Mouse (Mus musculus): ENCODE results near the gene Cyp3a16.
"Not testable (repeated sequence)": the region's sequence is repeated elsewhere in the genome, so short reads cannot be mapped to it uniquely, and the experiment has no call there.

Cyp3a16 gene

GRCm38 (mm10) chr5:145469623-145470022, at the start of gene Cyp3a16:
Gene Cyp3a16 (minus strand): TSS chr5:145469723.
- DNase-seq (ENCODE audit: low spot score) = not testable (repeated sequence)

- no peak for DNase-seq (ENCODE audit: low spot score)
Observed at GRCm38 (mm10) chr5:145490300-145490699, 20.8 kb upstream of the Cyp3a16 start.

DNA sequence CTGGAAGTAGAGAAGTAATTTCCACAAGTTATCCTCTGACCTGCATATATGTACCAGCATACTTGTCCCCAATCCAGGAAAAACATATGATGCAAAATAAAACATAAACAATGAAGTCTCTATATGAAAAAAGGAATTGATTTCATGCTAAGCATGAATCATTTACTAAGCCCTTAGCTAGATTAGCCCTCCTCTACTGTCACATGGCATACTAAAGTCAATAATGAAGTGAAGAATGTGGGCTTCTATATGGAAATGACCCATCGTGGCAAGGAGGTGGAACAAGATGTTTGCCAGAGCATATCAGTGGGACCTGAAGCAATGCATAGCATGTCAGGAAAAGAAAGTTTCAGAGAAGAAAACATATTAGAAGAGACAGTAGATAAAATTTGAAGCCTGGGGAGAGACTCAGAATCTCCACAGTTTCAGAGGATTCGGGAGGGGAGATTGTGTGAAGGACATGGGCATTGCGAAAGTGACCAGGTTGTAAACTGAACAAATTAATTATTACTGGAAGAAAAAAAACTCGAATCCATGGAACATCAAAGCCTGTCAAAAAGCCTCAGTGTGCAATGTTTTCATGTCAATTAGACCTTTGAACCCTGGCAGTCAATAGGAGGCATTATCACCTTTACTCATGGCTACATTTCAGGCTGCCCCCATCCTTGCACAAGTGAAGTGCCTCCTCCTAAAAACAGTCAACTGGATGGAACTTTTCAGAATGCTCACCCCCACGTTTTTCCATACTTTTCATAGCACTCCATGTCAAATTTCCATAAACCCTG, 5.0 kb downstream of the Cyp3a16 start:
- no peak for DNase-seq (ENCODE audit: low spot score)

GRCm38 (mm10) chr5:145462321-145462720, 7.2 kb downstream of the Cyp3a16 start:
- DNase-seq (ENCODE audit: low spot score) = no peak

GRCm38 (mm10) chr5:145454389-145454788, 15.1 kb downstream of the Cyp3a16 start:
- DNase-seq (ENCODE audit: low spot score) = no peak

- DNase-seq (ENCODE audit: low spot score) = no peak
Observed at GRCm38 (mm10) chr5:145433688-145434087, 35.8 kb downstream of the Cyp3a16 start.

GRCm38 (mm10) chr5:145431004-145431403, 38.5 kb downstream of the Cyp3a16 start:
- no peak for DNase-seq (ENCODE audit: low spot score)

- no peak for DNase-seq (ENCODE audit: low spot score)
Observed at GRCm38 (mm10) chr5:145422287-145422686, 47.2 kb downstream of the Cyp3a16 start.

- DNase-seq (ENCODE audit: low spot score) = not testable (repeated sequence)
Observed at GRCm38 (mm10) chr5:145415416-145415815, 54.1 kb downstream of the Cyp3a16 start.

Data from ovary, postnatal 10 days (tissue).